Mouse (Mus musculus) myocyte (in vitro differentiated cells): Measurements from ENCODE around the gene Klrb1. TPM values are rescaled to one million over a fixed set of nuclear protein-coding genes. Genes with fewer than 3 reads are reported as not detected.
"Not testable (repeated sequence)": the region's sequence is repeated elsewhere in the genome, so short reads cannot be mapped to it uniquely, and the experiment has no call there.

Source experiments
- H3K27me3 ChIP-seq: one replicate; pipeline ENCODE4 v1.6.1; 2011; ENCODE audit not compliant: control insufficient read depth, insufficient read depth, insufficient read length
- H3K36me3 ChIP-seq: one replicate; pipeline ENCODE4 v1.6.1; 2011; ENCODE audit not compliant: control insufficient read depth, insufficient read depth
- H3K4me2 ChIP-seq: one replicate; pipeline ENCODE4 v1.6.1; 2011; ENCODE audit warnings: low read depth, control low read depth
- H3K4me3 ChIP-seq: one replicate; pipeline ENCODE4 v1.5.1; 2011; ENCODE audit warnings: mild to moderate bottlenecking, control low read depth, moderate library complexity
- H3K79me2 ChIP-seq: one replicate; pipeline ENCODE4 v1.6.1; 2011; ENCODE audit not compliant: control insufficient read depth, insufficient read depth
- H3ac ChIP-seq: one replicate; pipeline ENCODE4 v1.6.1; 2011; ENCODE audit not compliant: control insufficient read depth, insufficient read length
- CEBPB ChIP-seq: IDR thresholded peaks from 2 replicates; pipeline ENCODE4 v1.6.1; 2011; ENCODE audit warnings: mild to moderate bottlenecking, moderate library complexity; ENCODE audit not compliant: poor library complexity, insufficient read depth, severe bottlenecking
- E2F4 ChIP-seq: IDR thresholded peaks from one replicate; pipeline ENCODE4 v1.6.1; 2011; ENCODE audit warnings: mild to moderate bottlenecking, control low read depth, moderate library complexity; ENCODE audit not compliant: insufficient read depth
- MAX ChIP-seq: IDR thresholded peaks from one replicate; pipeline ENCODE4 v1.6.1; 2011; ENCODE audit warnings: low read depth, mild to moderate bottlenecking, control low read depth
- MYOD1 ChIP-seq, 3 experiments: IDR thresholded peaks; one replicate each; pipeline ENCODE4 v1.6.1; 2011; ENCODE audit warnings: control low read depth in 2 of 3, low read depth in 2 of 3, mild to moderate bottlenecking in 2 of 3, moderate library complexity in 1 of 3; ENCODE audit not compliant: insufficient read length in 2 of 3, control insufficient read depth in 1 of 3
- MYOG ChIP-seq, 3 experiments: IDR thresholded peaks; one replicate each; pipeline ENCODE4 v1.6.1; 2011; ENCODE audit warnings: control low read depth in 2 of 3, low read depth in 2 of 3, mild to moderate bottlenecking in 2 of 3; ENCODE audit not compliant: insufficient read length in 2 of 3, control insufficient read depth in 1 of 3, insufficient read depth in 1 of 3
- POLR2A ChIP-seq: IDR thresholded peaks from one replicate; pipeline ENCODE4 v1.6.1; 2011; ENCODE audit warnings: low read depth, mild to moderate bottlenecking, control low read depth, moderate library complexity; ENCODE audit not compliant: insufficient read length
- POLR2AphosphoS2 ChIP-seq: IDR thresholded peaks from one replicate; pipeline ENCODE4 v1.6.1; 2011; ENCODE audit warnings: low read depth, control low read depth; ENCODE audit not compliant: insufficient read length
- REST ChIP-seq: IDR thresholded peaks from one replicate; pipeline ENCODE4 v1.6.1; 2011; ENCODE audit warnings: mild to moderate bottlenecking, control low read depth, moderate library complexity; ENCODE audit not compliant: insufficient read depth, insufficient read length
- SRF ChIP-seq: IDR thresholded peaks from one replicate; pipeline ENCODE4 v1.6.1; 2011; ENCODE audit warnings: low read depth; ENCODE audit not compliant: control insufficient read depth, insufficient read length
- TCF12 ChIP-seq: IDR thresholded peaks from one replicate; pipeline ENCODE4 v1.6.1; 2011; ENCODE audit warnings: mild to moderate bottlenecking, control low read depth; ENCODE audit not compliant: poor library complexity, insufficient read depth, severe bottlenecking
- TCF3 ChIP-seq: IDR thresholded peaks from one replicate; pipeline ENCODE4 v1.6.1; 2011; ENCODE audit warnings: low read depth, control low read depth; ENCODE audit not compliant: insufficient read length
- USF1 ChIP-seq: IDR thresholded peaks from one replicate; pipeline ENCODE4 v1.6.1; 2011; ENCODE audit warnings: low read depth, mild to moderate bottlenecking, control low read depth, moderate library complexity
- polyA plus RNA-seq: library from polyadenylated mRNA; unstranded; fragments of >200 nt; fragmentation: generic; extraction: Trizol; gene quantifications from one replicate; pipeline ENCODE4 v1.2.1, GENCODE M21; 2012; ENCODE audit warnings: missing spikeins

The Klrb1 gene
- polyA plus RNA-seq, 1 experiment = not detected

DNA sequence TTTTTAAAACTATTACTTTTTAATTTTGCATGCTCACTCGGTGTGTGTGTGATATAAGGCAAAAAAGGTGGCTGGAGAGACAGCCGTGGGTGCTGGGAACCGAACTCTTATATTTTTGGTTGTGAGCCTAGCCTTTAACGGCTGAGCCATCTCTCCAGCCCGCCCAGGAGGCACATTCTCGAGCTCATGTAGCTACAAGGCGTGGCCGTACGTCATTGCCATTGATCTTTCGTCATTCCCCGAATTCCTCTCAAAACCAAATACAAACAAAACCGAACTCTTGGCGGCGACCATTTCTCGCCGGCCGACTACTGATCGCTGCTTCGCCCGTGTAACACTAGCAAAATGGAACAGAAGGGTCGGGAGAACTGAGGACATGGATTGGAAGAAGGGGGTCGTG, 37.2 kb upstream of the Klrb1 start:
- peak overlapping the region; percentile 40 for H3K4me2 ChIP-seq
- H3K4me3 ChIP-seq = peak overlapping the region; percentile 82
- not testable (repeated sequence) for H3K79me2 ChIP-seq, H3K27me3 ChIP-seq, H3K36me3 ChIP-seq
- peak overlapping the region; percentile 93 for H3ac ChIP-seq
- TF ChIP-seq POLR2AphosphoS2 (peak; percentile 8), CEBPB (0 out of 2 replicates have a peak, but pooled peaks have one; percentile 25), E2F4 (peak; percentile 22)

DNA sequence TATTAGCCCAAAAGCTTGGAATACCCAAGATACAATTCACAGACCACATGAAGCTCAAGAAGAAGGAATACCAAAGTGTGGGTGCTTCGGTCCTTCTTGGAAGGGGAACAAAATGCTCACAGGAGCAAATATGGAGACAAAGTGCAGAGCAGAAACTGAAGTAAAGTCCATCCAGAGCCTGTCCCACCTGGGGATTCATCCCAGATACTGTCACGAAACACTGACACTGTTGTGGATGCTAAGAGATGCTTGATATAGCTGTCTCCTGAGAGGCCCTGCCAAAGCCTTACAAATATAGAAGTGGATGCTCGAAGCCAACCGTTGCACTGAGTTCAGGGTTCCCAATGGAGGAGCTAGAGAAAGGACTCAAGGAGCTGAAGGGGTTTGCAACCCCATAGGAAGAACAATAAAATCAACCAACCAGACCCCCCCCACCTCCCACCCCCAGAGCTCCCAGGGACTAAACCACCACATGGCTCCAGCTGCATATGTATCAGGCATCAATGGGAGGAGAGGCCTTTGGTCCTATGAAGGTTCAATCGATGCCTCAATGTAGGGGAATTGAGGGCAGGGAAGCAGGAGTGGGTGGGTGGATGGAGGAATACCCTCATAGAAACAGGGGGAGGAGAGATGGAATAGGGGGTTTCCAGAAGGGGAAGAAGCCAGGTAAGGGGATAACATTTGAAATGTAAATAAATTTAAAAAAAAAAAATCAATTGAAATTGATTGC, 36.5 kb upstream of the Klrb1 start:
- no peak overlapping the region for H3ac ChIP-seq
- H3K4me3 ChIP-seq = peak overlapping the region; percentile 82
- no peaks in the 10 kb centered on the region for H3K79me2 ChIP-seq
- H3K36me3 ChIP-seq = no peaks in the 10 kb centered on the region
- no peak for TF ChIP-seq MYOG (IDR thresholded peaks at IDR 0.05; ENCODE audit: control insufficient read depth in 1 of 3, insufficient read depth in 1 of 3, insufficient read length in 2 of 3, low read depth in 2 of 3)
- TF ChIP-seq USF1 = no peak
- TF ChIP-seq SRF = no peak
- no peak for TF ChIP-seq TCF3
- no peak for TF ChIP-seq POLR2A
- no peak for TF ChIP-seq CEBPB
- no peak for TF ChIP-seq REST
- TF ChIP-seq MYOD1 (IDR thresholded peaks at IDR 0.05; ENCODE audit: control insufficient read depth in 1 of 3, insufficient read length in 2 of 3, low read depth in 2 of 3) = no peak
- no peak for TF ChIP-seq POLR2AphosphoS2
- TF ChIP-seq TCF12 = no peak
- no peak for TF ChIP-seq E2F4
- no peak for TF ChIP-seq MAX
- no peaks in the 10 kb centered on the region for H3K27me3 ChIP-seq
- no peak overlapping the region for H3K4me2 ChIP-seq

DNA sequence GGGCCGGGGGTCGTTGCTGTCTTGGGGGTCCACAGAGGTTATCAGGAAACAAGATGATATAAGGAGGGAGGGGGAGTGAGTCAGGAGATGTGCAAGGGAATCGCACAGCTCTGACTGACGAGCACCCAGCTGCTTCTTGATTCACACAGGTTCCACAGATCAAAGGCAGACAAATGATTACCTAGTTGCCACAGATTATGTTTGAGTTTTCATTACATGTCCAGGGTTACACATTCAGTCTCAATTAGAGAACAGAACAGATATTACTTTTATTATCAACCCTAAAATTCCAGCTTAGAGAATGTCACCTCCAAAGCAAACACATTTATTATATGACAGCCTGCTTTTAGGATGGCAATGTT, 32.5 kb upstream of the Klrb1 start:
- H3K4me2 ChIP-seq, H3K4me3 ChIP-seq, H3K36me3 ChIP-seq: not testable (repeated sequence)

DNA sequence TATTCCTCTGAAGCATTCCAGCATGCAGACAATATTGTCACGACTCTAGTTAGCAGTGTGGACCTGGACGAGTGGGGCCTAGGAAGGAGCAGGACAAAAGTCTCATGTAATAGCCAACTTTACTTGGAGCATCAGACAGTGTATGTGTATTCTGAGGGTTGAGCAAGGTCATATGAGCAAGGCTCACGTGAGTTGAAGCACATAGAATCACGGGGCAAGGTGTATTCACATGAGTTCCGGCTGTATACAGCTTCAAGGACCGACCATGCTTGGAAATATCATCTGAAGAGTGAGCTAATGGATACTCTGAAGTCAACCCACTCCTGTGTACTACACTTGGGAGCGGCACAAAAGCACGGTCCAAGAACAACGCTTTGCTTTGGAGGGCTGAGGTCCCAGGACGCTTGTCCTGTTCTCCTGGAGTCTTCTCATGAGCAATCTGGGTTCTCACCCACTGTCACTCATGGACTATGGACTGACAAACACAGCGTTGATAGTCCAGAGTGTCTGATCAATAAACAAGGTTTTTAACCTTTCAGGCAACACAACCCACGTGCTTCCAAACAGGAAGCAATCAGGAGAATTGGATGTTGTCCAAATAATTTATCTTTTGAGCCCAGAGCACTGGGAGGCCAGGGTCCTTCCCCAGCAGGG, 32.0 kb upstream of the Klrb1 start:
- H3K4me2 ChIP-seq, H3K79me2 ChIP-seq, H3K4me3 ChIP-seq: not testable (repeated sequence)

More for the DNA sequence above, 32.5 kb upstream of the Klrb1 start:
- not testable (repeated sequence) for H3K27me3 ChIP-seq, H3ac ChIP-seq, H3K79me2 ChIP-seq

DNA sequence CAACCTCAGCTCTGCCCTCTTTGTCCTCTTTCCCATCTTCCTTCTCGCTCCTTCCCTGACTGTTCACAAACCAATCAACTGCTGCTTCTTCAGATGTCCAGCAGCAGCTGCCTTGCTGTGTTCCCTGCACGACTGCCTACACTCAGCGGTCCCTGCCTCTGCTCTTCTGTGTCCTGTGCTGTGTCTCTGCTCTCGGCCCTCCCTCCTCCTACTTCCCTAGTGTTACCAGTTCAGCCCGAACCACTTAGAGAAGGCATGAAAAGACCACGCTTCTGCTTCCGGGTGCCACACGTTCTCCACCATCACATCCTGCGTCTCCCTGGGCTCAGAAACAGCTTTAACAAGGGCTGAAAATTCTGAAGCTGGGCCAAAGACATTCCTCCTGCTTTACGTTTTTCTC, 31.4 kb upstream of the Klrb1 start:
- not testable (repeated sequence) for H3ac ChIP-seq, H3K79me2 ChIP-seq, H3K4me3 ChIP-seq, H3K27me3 ChIP-seq, H3K36me3 ChIP-seq
- peak overlapping the region; percentile 24 for H3K4me2 ChIP-seq

More for the DNA sequence above, 32.0 kb upstream of the Klrb1 start:
- H3ac ChIP-seq, H3K36me3 ChIP-seq, H3K27me3 ChIP-seq: not testable (repeated sequence)

DNA sequence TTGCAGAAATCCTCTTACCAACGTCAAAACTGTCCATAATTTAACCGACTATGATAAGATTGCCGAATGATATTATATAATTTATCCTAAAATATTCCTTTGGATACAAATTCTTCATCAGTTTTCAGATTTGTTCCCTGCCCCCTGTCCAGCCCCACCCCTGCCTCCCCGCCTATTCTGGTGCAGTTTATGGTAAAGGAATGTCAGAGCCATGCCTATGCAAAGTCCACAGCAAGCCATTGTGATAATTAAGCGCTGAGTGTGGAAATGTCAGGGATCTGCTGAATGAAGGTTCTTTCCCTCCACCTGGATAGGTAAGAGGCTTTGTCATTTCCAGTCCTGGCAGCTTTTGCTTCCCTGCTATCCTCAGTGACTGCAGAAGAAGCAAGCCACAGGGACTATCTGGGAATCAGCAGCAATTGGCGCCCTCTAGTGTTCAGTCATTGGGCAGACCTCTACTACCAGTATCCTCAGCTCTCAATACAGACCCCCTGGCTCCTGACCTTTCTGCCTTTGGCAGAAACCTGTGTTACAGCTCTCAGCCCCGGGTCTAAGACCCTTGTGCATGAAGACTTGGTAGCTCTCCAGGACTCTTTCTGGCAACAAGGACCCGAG, 30.9 kb upstream of the Klrb1 start:
- not testable (repeated sequence) for H3K36me3 ChIP-seq, H3K4me2 ChIP-seq, H3ac ChIP-seq, H3K79me2 ChIP-seq, H3K4me3 ChIP-seq, H3K27me3 ChIP-seq

DNA sequence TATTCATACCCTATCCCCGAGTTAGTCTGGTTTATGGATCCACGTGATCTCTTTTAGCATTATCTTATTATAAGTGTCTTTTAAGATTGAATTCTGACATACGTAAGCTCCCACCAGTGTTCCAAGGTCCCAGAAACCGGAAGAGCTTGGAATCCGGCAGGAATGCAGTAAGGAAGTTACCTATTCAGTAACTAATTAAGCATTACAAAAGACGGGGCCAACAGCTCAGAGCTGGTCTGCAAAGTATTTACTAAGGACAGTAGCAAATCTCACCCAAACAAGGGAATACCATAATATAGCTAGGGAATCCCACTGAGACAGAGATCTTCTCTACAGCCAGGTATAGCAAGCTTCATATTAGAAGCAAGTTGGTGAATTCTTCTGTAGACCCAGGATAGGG, 24.1 kb upstream of the Klrb1 start:
- not testable (repeated sequence) for H3K4me3 ChIP-seq, H3K79me2 ChIP-seq, H3K36me3 ChIP-seq, H3K4me2 ChIP-seq, H3K27me3 ChIP-seq, H3ac ChIP-seq
